Mouse (Mus musculus) heart, postnatal 0 days (tissue): ENCODE measurements at regions not wholly inside any gene's neighbourhood (a gene's known extent, or its start where the extent isn't known, plus 50 kb on each side); places are given as distances from the start of the nearest gene placed in this dataset.

ENCODE experiments used
- CTCF ChIP-seq: IDR thresholded peaks from 2 replicates; pipeline ENCODE4 v1.5.1; 2016; ENCODE audit warnings: antibody characterized with exemption, control low read depth, low read depth
- EP300 ChIP-seq: IDR thresholded peaks from 2 replicates; pipeline ENCODE4 v1.6.1; 2016; ENCODE audit warnings: antibody characterized with exemption, low read depth

- no peak for TF ChIP-seq EP300
- no peak for TF ChIP-seq CTCF
Measured at GRCm38 (mm10) chr12:50980800-50981199, 331.9 kb upstream of the Prkd1 start.
